Mouse (Mus musculus) right cerebral cortex, adult 18-20 months (tissue): ENCODE measurements around the gene Cyb5rl.
A peak's percentile ranks its signal among the peaks of the same experiment; 100 is the strongest.

ENCODE experiments used
- DNase-seq: peaks from one replicate; pipeline ENCODE4 v3.0.0; 2022; ENCODE audit warnings: mixed read lengths

The Cyb5rl gene

GRCm38 (mm10) chr4:107117741-107118385 lies 51.1 kb downstream of the Cyb5rl start:
- no peak for DNase-seq

GRCm38 (mm10) chr4:107119056-107119455 lies 52.3 kb downstream of the Cyb5rl start:
- DNase-seq = no peak

- no peak for DNase-seq
These were observed 53.9 kb downstream of the Cyb5rl start for GRCm38 (mm10) chr4:107120676-107121075.

GRCm38 (mm10) chr4:107121165-107121943 lies 54.6 kb downstream of the Cyb5rl start:
- no peak for DNase-seq

GRCm38 (mm10) chr4:107124376-107124775 lies 57.6 kb downstream of the Cyb5rl start:
- DNase-seq = peak; percentile 49

GRCm38 (mm10) chr4:107125101-107125500 lies 58.3 kb downstream of the Cyb5rl start:
- no peak for DNase-seq

GRCm38 (mm10) chr4:107126389-107126788 lies 59.6 kb downstream of the Cyb5rl start:
- DNase-seq = no peak

- DNase-seq = no peak
These were observed 60.2 kb downstream of the Cyb5rl start for GRCm38 (mm10) chr4:107126891-107127524.

- DNase-seq = no peak
These were observed 61.3 kb downstream of the Cyb5rl start for GRCm38 (mm10) chr4:107127901-107128669.

GRCm38 (mm10) chr4:107129373-107129772 lies 62.6 kb downstream of the Cyb5rl start:
- DNase-seq = no peak

- DNase-seq = peak; percentile 48
These were observed 63.7 kb downstream of the Cyb5rl start for GRCm38 (mm10) chr4:107130534-107130933.

GRCm38 (mm10) chr4:107134891-107135290 lies 68.1 kb downstream of the Cyb5rl start:
- DNase-seq = no peak

- DNase-seq = no peak
These were observed 68.9 kb downstream of the Cyb5rl start for GRCm38 (mm10) chr4:107135663-107136062.

GRCm38 (mm10) chr4:107136531-107136930 lies 69.7 kb downstream of the Cyb5rl start:
- DNase-seq = no peak
